ENCODE assay signal across 15 mouse cellular contexts in the genomic region with DNA sequence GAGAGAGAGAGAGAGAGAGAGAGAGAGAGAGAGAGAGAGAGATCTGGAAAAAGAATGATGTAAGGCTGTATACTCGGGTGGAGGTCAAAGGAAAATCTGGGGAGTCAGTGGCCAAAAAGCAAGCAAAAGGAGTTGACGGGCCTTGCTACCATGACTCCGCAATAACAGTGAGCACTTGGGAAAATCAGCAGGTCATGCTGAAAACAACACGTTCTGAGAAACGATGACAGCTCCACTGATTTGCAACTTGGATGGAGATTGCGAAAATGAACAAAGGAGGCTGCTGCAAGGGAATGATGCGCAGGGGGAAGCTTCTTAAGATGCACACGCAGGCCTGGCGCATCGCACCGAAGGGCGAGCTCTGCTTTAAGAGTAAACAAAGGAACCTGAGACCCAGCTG. TPM values are rescaled to one million over a fixed set of nuclear protein-coding genes. Genes with fewer than 3 reads are reported as not detected.
DNase-seq lines count a peak whose midpoint lies in the region; ATAC-seq and TF ChIP-seq lines count a peak whose summit lies in the region.
"Had no signal": no experiment of that assay in that cellular context is flagged by ENCODE, and none has a peak within 500 bp of the region (broad histone marks: within the 10 kb centered on the region; RNA-seq: fewer than 3 reads in every experiment).

No protein-coding gene starts in this region.

- H3K4me1 ChIP-seq in midbrain, embryonic 14.5 days (ENCODE audit: control insufficient read depth, insufficient read depth, low read length) = no peaks in the 10 kb centered on the region
- no peaks in the 10 kb centered on the region for H3K4me1 ChIP-seq in midbrain, embryonic 10.5 days
- H3K4me1 ChIP-seq: forebrain, embryonic 13.5 days had no signal

- intact Hi-C loops in gastrocnemius, adult 2 months (cut with DNase I) = no loop called here

- no peak overlapping the region for H3K27ac ChIP-seq in gastrocnemius, adult 2 months
- H3K27ac ChIP-seq in midbrain, embryonic 14.5 days (replicated peaks; ENCODE audit: low read depth, low read length) = no peak overlapping the region
- no peak overlapping the region; the same call in 1 of the 2 replicates for H3K27ac ChIP-seq in midbrain, embryonic 10.5 days (replicated peaks)
- H3K27ac ChIP-seq: forebrain, embryonic 13.5 days; heart, embryonic 13.5 days had no signal

- no peak for TF ChIP-seq CTCF in gastrocnemius, adult 2 months (IDR thresholded peaks at IDR 0.05)

- H3K27me3 ChIP-seq in midbrain, embryonic 14.5 days (ENCODE audit: control insufficient read depth, insufficient read depth, low read length) = no peaks in the 10 kb centered on the region
- H3K27me3 ChIP-seq in midbrain, embryonic 10.5 days (ENCODE audit: low read depth, poor library complexity, severe bottlenecking) = no peaks in the 10 kb centered on the region
- H3K27me3 ChIP-seq: forebrain, embryonic 13.5 days; heart, embryonic 13.5 days had no signal

- H3K9ac ChIP-seq in midbrain, embryonic 14.5 days (replicated peaks; ENCODE audit: low read length) = no peak overlapping the region
- H3K9ac ChIP-seq: forebrain, embryonic 13.5 days; heart, embryonic 13.5 days had no signal

- no peak overlapping the region for H3K4me3 ChIP-seq in gastrocnemius, adult 2 months
- no peak overlapping the region for H3K4me3 ChIP-seq in midbrain, embryonic 14.5 days (replicated peaks; ENCODE audit: low read depth, low read length)
- no peak overlapping the region for H3K4me3 ChIP-seq in midbrain, embryonic 10.5 days
- H3K4me3 ChIP-seq: forebrain, embryonic 13.5 days; heart, embryonic 13.5 days had no signal

- DNase-seq in gastrocnemius, adult 2 months = peak; percentile 14
- DNase-seq in gastrocnemius, postnatal 4 days (ENCODE audit: low spot score in 2 of 2) = no peak
- DNase-seq in midbrain, embryonic 14.5 days = peak; percentile 44
- DNase-seq in midbrain, embryonic 10.5 days (ENCODE audit: low spot score) = no peak
- peak; percentile 54 for DNase-seq in heart, adult 8-10 months (ENCODE audit: low spot score)
- DNase-seq in yolk sac, embryonic 10.5 days (ENCODE audit: low spot score) = peak; percentile 18
- DNase-seq in ovary, postnatal 36 days (ENCODE audit: low spot score) = no peak
- DNase-seq in spleen, postnatal 36 days (ENCODE audit: low spot score in 2 of 2) = no peak
- DNase-seq: cerebellum, postnatal 14 days; lung, adult 18-20 months had no signal

- WGBS in midbrain, embryonic 14.5 days = 61% methylated on average over 12 of the region's 12 CpGs
- WGBS in midbrain, embryonic 10.5 days = 67% methylated on average over 12 of the region's 12 CpGs

- H3K9me3 ChIP-seq in midbrain, embryonic 14.5 days (ENCODE audit: control insufficient read depth, low read length) = no peaks in the 10 kb centered on the region
- no peaks in the 10 kb centered on the region for H3K9me3 ChIP-seq in midbrain, embryonic 10.5 days (replicated peaks)
- H3K9me3 ChIP-seq: forebrain, embryonic 13.5 days; heart, embryonic 13.5 days had no signal

- ATAC-seq in midbrain, embryonic 14.5 days (ENCODE audit: low FRiP score, low TSS enrichment) = no peak
- ATAC-seq: activated CD4-positive, CD25-positive, alpha-beta regulatory T cell, adult 4 months; forebrain, embryonic 13.5 days; intestine, embryonic 16.5 days had no signal

- no peaks in the 10 kb centered on the region for H3K36me3 ChIP-seq in midbrain, embryonic 14.5 days (ENCODE audit: control insufficient read depth, insufficient read depth, low read length)
- H3K36me3 ChIP-seq in midbrain, embryonic 10.5 days = no peaks in the 10 kb centered on the region
- H3K36me3 ChIP-seq: heart, embryonic 13.5 days had no signal

- no peak overlapping the region for H3K4me2 ChIP-seq in midbrain, embryonic 14.5 days (ENCODE audit: low read length)
- H3K4me2 ChIP-seq: forebrain, embryonic 13.5 days; heart, embryonic 13.5 days had no signal

RNA-seq across cellular contexts. Expression of a gene that starts 46.1 kb away (rescaled TPM):
- 1 to 10 TPM; 1.6 to 1.8 TPM for total RNA-seq in gastrocnemius, adult 2 months (2021)
- total RNA-seq in gastrocnemius, postnatal 4 days (2021) = 10 to 100 TPM in 1 of 2 experiments, 1 to 10 TPM in 1; 9.3 to 10.5 TPM
- polyA plus RNA-seq in midbrain, embryonic 14.5 days (2014; fragmentation: Nextera tagmentation; extraction: Ambion mirVana) = 18.8 and 19.3 TPM in 2 replicates
- polyA plus RNA-seq in midbrain, embryonic 10.5 days (2016; fragmentation: Nextera tagmentation; extraction: Ambion mirVana) = 19.4 and 21.5 TPM in 2 replicates
- 1 to 10 TPM; 2.1 to 3.4 (median 2.8) TPM for total RNA-seq in heart, adult 8-10 months (2022)
- total RNA-seq: MEL had no signal
- polyA plus RNA-seq: activated CD4-positive, CD25-positive, alpha-beta regulatory T cell, adult 4 months had no signal

Comparison
In these comparisons a context has a peak if more than half of its experiments do, and no peak if none do; other contexts are left out.
1. DNase-seq: peak in gastrocnemius, adult 2 months (single experiment), midbrain, embryonic 14.5 days (single experiment), heart, adult 8-10 months (single experiment) and yolk sac, embryonic 10.5 days (single experiment); none in gastrocnemius, postnatal 4 days (0 of 2), midbrain, embryonic 10.5 days (single experiment), ovary, postnatal 36 days (single experiment) and spleen, postnatal 36 days (0 of 2).